In genomic region chr6:83156259-83156684, GRCm38 (mm10) we compare ENCODE assay signal across 8 mouse cellular contexts. TPM values are rescaled to one million over a fixed set of nuclear protein-coding genes. Genes with fewer than 3 reads are reported as not detected.
DNase-seq lines count a peak whose midpoint lies in the region; ATAC-seq and TF ChIP-seq lines count a peak whose summit lies in the region.

Gene Wdr54, minus strand, starts transcription at chr6:83156397.
Gene 1700003E16Rik, plus strand, starts transcription at chr6:83156404.

- H3K27ac ChIP-seq in thymus, adult 2 months (ENCODE audit: control insufficient read depth, insufficient read depth, low read length), result no peak within 1 kb of the TSS
- H3K27ac ChIP-seq in intestine, embryonic 15.5 days, result no peak within 1 kb of the TSS
- H3K27ac ChIP-seq in limb, embryonic 14.5 days (replicated peaks; ENCODE audit: low read depth, low read length), result no peak within 1 kb of the TSS
- H3K27ac ChIP-seq in midbrain, embryonic 14.5 days (replicated peaks; ENCODE audit: low read depth, low read length), result peak within 1 kb of the TSS; percentile 13; the same call in 1 of the 2 replicates
- no peak within 1 kb of the TSS for H3K27ac ChIP-seq in stomach, embryonic 15.5 days

- 4% methylated on average over 32 of the region's 32 CpGs for WGBS in thymus, adult 2 months
- WGBS in intestine, embryonic 15.5 days, result 2% methylated on average over 32 of the region's 32 CpGs
- WGBS in limb, embryonic 14.5 days, result 3% methylated on average over 32 of the region's 32 CpGs
- under 1% methylated on average over 32 of the region's 32 CpGs for WGBS in midbrain, embryonic 14.5 days
- WGBS in stomach, embryonic 15.5 days, result under 1% methylated on average over 32 of the region's 32 CpGs

- no peak for TF ChIP-seq CTCF in thymus, adult 2 months (IDR thresholded peaks at IDR 0.05; ENCODE audit: borderline replicate concordance, control insufficient read depth, extremely low read depth, insufficient read depth, low read length, poor library complexity)

- H3K4me3 ChIP-seq in thymus, adult 2 months (ENCODE audit: control insufficient read depth, insufficient read depth, low read length), result peak within 1 kb of the TSS; percentile 42
- H3K4me3 ChIP-seq in intestine, embryonic 15.5 days (replicated peaks), result peak within 1 kb of the TSS; percentile 50
- peak within 1 kb of the TSS; percentile 54 for H3K4me3 ChIP-seq in limb, embryonic 14.5 days (replicated peaks; ENCODE audit: low read length)
- H3K4me3 ChIP-seq in midbrain, embryonic 14.5 days (replicated peaks; ENCODE audit: low read depth, low read length), result peak within 1 kb of the TSS; percentile 55
- H3K4me3 ChIP-seq in stomach, embryonic 15.5 days (replicated peaks), result peak within 1 kb of the TSS; percentile 55

- peaks cover 3% of the 10 kb centered on the region; the same call in 1 of the 2 replicates for H3K27me3 ChIP-seq in thymus, adult 2 months (ENCODE audit: control insufficient read depth, insufficient read depth, low read length)
- peaks cover 9% of the 10 kb centered on the region for H3K27me3 ChIP-seq in intestine, embryonic 15.5 days (replicated peaks)
- H3K27me3 ChIP-seq in limb, embryonic 14.5 days (ENCODE audit: control insufficient read depth, insufficient read depth, low read length), result peaks cover 14% of the 10 kb centered on the region
- peaks cover 14% of the 10 kb centered on the region for H3K27me3 ChIP-seq in midbrain, embryonic 14.5 days (ENCODE audit: control insufficient read depth, insufficient read depth, low read length)
- peaks cover 9% of the 10 kb centered on the region for H3K27me3 ChIP-seq in stomach, embryonic 15.5 days (replicated peaks)

- H3K9me3 ChIP-seq in intestine, embryonic 15.5 days, result no peaks in the 10 kb centered on the region
- H3K9me3 ChIP-seq in limb, embryonic 14.5 days (ENCODE audit: control insufficient read depth, low read length), result no peaks in the 10 kb centered on the region
- H3K9me3 ChIP-seq in midbrain, embryonic 14.5 days (ENCODE audit: control insufficient read depth, low read length), result no peaks in the 10 kb centered on the region
- H3K9me3 ChIP-seq in stomach, embryonic 15.5 days, result no peaks in the 10 kb centered on the region

- peak; percentile 39 for DNase-seq in thymus, adult 2 months
- DNase-seq in thymus, adult 18-20 months, result no peak
- DNase-seq in cerebellum, postnatal 25 days, result peak; percentile 78 to 83
- DNase-seq in frontal cortex, postnatal 36 days (ENCODE audit: low spot score in 2 of 2), result peak; percentile 79
- peak; percentile 68 for DNase-seq in limb, embryonic 14.5 days (ENCODE audit: low spot score)
- DNase-seq in midbrain, embryonic 14.5 days, result peak; percentile 95

- peaks cover 7% of the 10 kb centered on the region for H3K4me1 ChIP-seq in thymus, adult 2 months (replicated peaks; ENCODE audit: control insufficient read depth, insufficient read depth, low read length)
- peaks cover 6% of the 10 kb centered on the region for H3K4me1 ChIP-seq in intestine, embryonic 15.5 days (replicated peaks)
- H3K4me1 ChIP-seq in limb, embryonic 14.5 days (ENCODE audit: control insufficient read depth, insufficient read depth, low read length), result 0 out of 2 replicates have a peak, but pooled peaks cover 3% of the 10 kb centered on the region
- peaks cover 15% of the 10 kb centered on the region for H3K4me1 ChIP-seq in midbrain, embryonic 14.5 days (ENCODE audit: control insufficient read depth, insufficient read depth, low read length)
- peaks cover 10% of the 10 kb centered on the region; the same call in 1 of the 2 replicates for H3K4me1 ChIP-seq in stomach, embryonic 15.5 days

- H3K36me3 ChIP-seq in thymus, adult 2 months (ENCODE audit: control insufficient read depth, insufficient read depth, low read length), result no peaks in the 10 kb centered on the region
- H3K36me3 ChIP-seq in intestine, embryonic 15.5 days, result peaks cover 5% of the 10 kb centered on the region; the same call in 1 of the 2 replicates
- H3K36me3 ChIP-seq in limb, embryonic 14.5 days (ENCODE audit: control insufficient read depth, insufficient read depth, low read length), result peaks cover 20% of the 10 kb centered on the region
- peaks cover 14% of the 10 kb centered on the region for H3K36me3 ChIP-seq in midbrain, embryonic 14.5 days (ENCODE audit: control insufficient read depth, insufficient read depth, low read length)
- 0 out of 2 replicates have a peak, but pooled peaks cover 5% of the 10 kb centered on the region for H3K36me3 ChIP-seq in stomach, embryonic 15.5 days

- TF ChIP-seq POLR2A in thymus, adult 2 months (IDR thresholded peaks at IDR 0.05; ENCODE audit: control insufficient read depth, extremely low read depth, insufficient read depth, low read length, poor library complexity), result no peak
- no peak for TF ChIP-seq POLR2A in limb, embryonic 14.5 days (IDR thresholded peaks at IDR 0.05; ENCODE audit: borderline replicate concordance, extremely low read depth, insufficient read depth, insufficient read length)

- ATAC-seq in intestine, embryonic 15.5 days, result peak; percentile 71
- ATAC-seq in limb, embryonic 14.5 days (ENCODE audit: low FRiP score, low read depth), result peak; percentile 91
- ATAC-seq in midbrain, embryonic 14.5 days (ENCODE audit: low FRiP score, low TSS enrichment), result peak; percentile 89
- ATAC-seq in stomach, embryonic 15.5 days (ENCODE audit: insufficient read depth, low FRiP score, low read depth), result peak; percentile 65

- H3K9ac ChIP-seq in intestine, embryonic 15.5 days, result peak within 1 kb of the TSS; percentile 20
- peak within 1 kb of the TSS; percentile 54 for H3K9ac ChIP-seq in limb, embryonic 14.5 days (ENCODE audit: low read depth, low read length, severe bottlenecking)
- peak within 1 kb of the TSS; percentile 64 for H3K9ac ChIP-seq in midbrain, embryonic 14.5 days (replicated peaks; ENCODE audit: low read length)
- H3K9ac ChIP-seq in stomach, embryonic 15.5 days, result no peak within 1 kb of the TSS; the same call in 1 of the 2 replicates

- peak within 1 kb of the TSS; percentile 75 for H3K4me2 ChIP-seq in intestine, embryonic 15.5 days (replicated peaks)
- peak within 1 kb of the TSS; percentile 87 for H3K4me2 ChIP-seq in limb, embryonic 14.5 days (replicated peaks; ENCODE audit: low read depth, low read length, severe bottlenecking)
- H3K4me2 ChIP-seq in midbrain, embryonic 14.5 days (ENCODE audit: low read length), result peak within 1 kb of the TSS; percentile 81
- peak within 1 kb of the TSS; percentile 92 for H3K4me2 ChIP-seq in stomach, embryonic 15.5 days

RNA-seq across cellular contexts. Expression of gene Wdr54, which starts in this region (rescaled TPM):
- polyA plus RNA-seq in thymus, adult 2 months (2012; rRNA removed), result 0.80 and 0.89 TPM in 2 replicates
- 3.0 and 3.9 TPM in 2 replicates for polyA plus RNA-seq in intestine, embryonic 15.5 days (2015; fragmentation: Nextera tagmentation; extraction: Ambion mirVana)
- polyA plus RNA-seq in limb, embryonic 14.5 days (2012; rRNA removed), result 13.1 and 17.9 TPM in 2 replicates
- 5.5 and 7.3 TPM in 2 replicates for polyA plus RNA-seq in limb, embryonic 14.5 days (2014; fragmentation: Nextera tagmentation; extraction: Ambion mirVana)
- polyA plus RNA-seq in midbrain, embryonic 14.5 days (2014; fragmentation: Nextera tagmentation; extraction: Ambion mirVana), result 19.4 and 30.3 TPM in 2 replicates
- 3.6 and 5.1 TPM in 2 replicates for polyA plus RNA-seq in stomach, embryonic 15.5 days (2015; fragmentation: Nextera tagmentation; extraction: Ambion mirVana)

RNA-seq across cellular contexts. Expression of gene 1700003E16Rik, which starts in this region (rescaled TPM):
- polyA plus RNA-seq in thymus, adult 2 months (2012; rRNA removed), result 0.19 and 0.38 TPM in 2 replicates
- 1.4 and 2.0 TPM in 2 replicates for polyA plus RNA-seq in intestine, embryonic 15.5 days (2015; fragmentation: Nextera tagmentation; extraction: Ambion mirVana)
- 0.21 and 0.26 TPM in 2 replicates for polyA plus RNA-seq in limb, embryonic 14.5 days (2012; rRNA removed)
- 1.7 and 1.9 TPM in 2 replicates for polyA plus RNA-seq in limb, embryonic 14.5 days (2014; fragmentation: Nextera tagmentation; extraction: Ambion mirVana)
- 5.9 and 7.1 TPM in 2 replicates for polyA plus RNA-seq in midbrain, embryonic 14.5 days (2014; fragmentation: Nextera tagmentation; extraction: Ambion mirVana)
- 2.3 and 2.7 TPM in 2 replicates for polyA plus RNA-seq in stomach, embryonic 15.5 days (2015; fragmentation: Nextera tagmentation; extraction: Ambion mirVana)

Comparison
In these comparisons a context has a peak if more than half of its experiments do, and no peak if none do; other contexts are left out.
1. Peak in DNase-seq and H3K4me3 ChIP-seq in thymus, adult 2 months; RNA of the genes that start here not detected or under 1 TPM.
2. DNase-seq: peak in cerebellum, postnatal 25 days (2 of 2), frontal cortex, postnatal 36 days (2 of 2), limb, embryonic 14.5 days (single experiment) and midbrain, embryonic 14.5 days (single experiment); none in thymus, adult 18-20 months (0 of 2).
3. Peak in every context shown above with its lines, with median percentiles within 50 percentile points of each other: H3K4me3 ChIP-seq, ATAC-seq and H3K4me2 ChIP-seq.